Mouse (Mus musculus) kidney, adult 8-10 months (tissue): ENCODE data around the gene Smpd4.
A peak's percentile ranks its signal among the peaks of the same experiment; 100 is the strongest.

Experiments
- DNase-seq, 2 experiments: peaks; one replicate each; pipeline ENCODE4 v3.0.0; 2022

The Smpd4 gene

GRCm38 (mm10) chr16:17639081-17639480, 19.9 kb downstream of the Smpd4 start:
- DNase-seq: no peak

GRCm38 (mm10) chr16:17639951-17640350, 20.8 kb downstream of the Smpd4 start:
- no peak for DNase-seq

GRCm38 (mm10) chr16:17640706-17641105, 21.6 kb downstream of the Smpd4 start:
- DNase-seq: no peak

GRCm38 (mm10) chr16:17641301-17641700, 22.1 kb downstream of the Smpd4 start:
- DNase-seq: peak; percentile 31 to 37

- DNase-seq: no peak
Measured at GRCm38 (mm10) chr16:17642311-17642710, 23.2 kb downstream of the Smpd4 start.

- no peak for DNase-seq
Measured at GRCm38 (mm10) chr16:17643437-17643990, 24.4 kb downstream of the Smpd4 start.

GRCm38 (mm10) chr16:17646310-17647114, 27.4 kb downstream of the Smpd4 start, which contains the start of gene Ccdc74a:
Ccdc74a (plus strand) TSS chr16:17646470.
- DNase-seq: peak; percentile 81

GRCm38 (mm10) chr16:17647156-17647555, 28.0 kb downstream of the Smpd4 start:
- no peak for DNase-seq

- DNase-seq: no peak
Measured at GRCm38 (mm10) chr16:17647566-17648340, 28.6 kb downstream of the Smpd4 start.

- DNase-seq: no peak
Measured at GRCm38 (mm10) chr16:17649925-17650605, 30.9 kb downstream of the Smpd4 start.

GRCm38 (mm10) chr16:17650711-17651110, 31.6 kb downstream of the Smpd4 start:
- DNase-seq: no peak

GRCm38 (mm10) chr16:17652607-17653006, 33.5 kb downstream of the Smpd4 start:
- DNase-seq: no peak

- DNase-seq: no peak
Measured at GRCm38 (mm10) chr16:17653601-17654000, 34.4 kb downstream of the Smpd4 start.

- DNase-seq: no peak
Measured at GRCm38 (mm10) chr16:17654188-17654795, 35.1 kb downstream of the Smpd4 start.

GRCm38 (mm10) chr16:17656212-17656871, 37.2 kb downstream of the Smpd4 start:
- DNase-seq: peak in 1 of 2 experiments; percentile 13

- no peak for DNase-seq
Measured at GRCm38 (mm10) chr16:17665568-17665967, 46.4 kb downstream of the Smpd4 start.

- DNase-seq: no peak
Measured at GRCm38 (mm10) chr16:17669886-17670285, 50.7 kb downstream of the Smpd4 start.
